Mouse (Mus musculus) cortical plate, adult 2 months (tissue): Measurements from ENCODE around the gene Gucy2e. TPM values are rescaled to one million over a fixed set of nuclear protein-coding genes. Genes with fewer than 3 reads are reported as not detected.

ENCODE experiments used
- H3K27ac ChIP-seq: fragments of 200-500 bp; 2 replicates; pipeline ENCODE4 v1.5.1; 2012; ENCODE audit warnings: low read length, control low read depth, inconsistent platforms; ENCODE audit not compliant: insufficient read depth
- H3K4me1 ChIP-seq: fragments of 200-500 bp; 2 replicates; pipeline ENCODE4 v1.6.1; 2011; ENCODE audit warnings: low read length; ENCODE audit not compliant: control insufficient read depth, insufficient read depth
- H3K4me3 ChIP-seq: fragments of 200-500 bp; 2 replicates; pipeline ENCODE4 v1.5.1; 2011; ENCODE audit warnings: mild to moderate bottlenecking, low read length, control low read depth; ENCODE audit not compliant: insufficient read depth
- CTCF ChIP-seq: fragments of 200-500 bp; IDR thresholded peaks from 2 replicates; pipeline ENCODE4 v1.5.1; 2011; ENCODE audit warnings: mild to moderate bottlenecking, control low read depth, low read length; ENCODE audit not compliant: insufficient read depth; ENCODE audit errors: extremely low read depth
- POLR2A ChIP-seq: fragments of 200-500 bp; IDR thresholded peaks from 2 replicates; pipeline ENCODE4 v1.6.1; 2011; ENCODE audit warnings: mild to moderate bottlenecking, low read length, control low read depth; ENCODE audit not compliant: insufficient read depth; ENCODE audit errors: extremely low read depth
- polyA plus RNA-seq: library from polyadenylated mRNA; depleted of rRNA; stranded (reverse); fragments of >200 nt; gene quantifications from 2 replicates; pipeline ENCODE4 v1.2.3, GENCODE M21; 2012; rRNA removed

Gucy2e gene
- polyA plus RNA-seq, 1 experiment, result 1.6 TPM

DNA sequence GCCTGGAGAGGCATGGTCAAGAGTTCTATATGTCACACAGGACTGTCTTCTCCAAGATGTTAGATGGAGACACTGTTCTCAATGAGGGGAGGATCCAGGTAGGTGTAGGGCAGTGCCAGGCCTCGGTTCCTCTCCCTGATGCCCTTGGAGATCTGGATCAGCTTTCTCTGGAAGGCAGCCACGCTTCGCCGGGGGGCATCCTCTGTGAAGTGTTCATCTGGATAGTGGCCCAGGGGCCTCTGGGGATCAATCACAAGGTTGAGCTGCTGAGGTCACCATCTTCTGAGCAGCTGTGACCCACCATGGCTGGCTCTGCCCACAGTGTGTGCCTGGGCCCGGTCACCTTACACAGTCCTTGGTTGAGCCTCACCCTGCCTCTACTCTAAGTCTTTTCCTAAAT, 51.8 kb downstream of the Gucy2e start:
- TF ChIP-seq CTCF (no peak), POLR2A (no peak)
- H3K4me3 ChIP-seq, result no peak overlapping the region
- no peak overlapping the region for H3K27ac ChIP-seq
- no peaks in the 10 kb centered on the region for H3K4me1 ChIP-seq

- TF ChIP-seq CTCF (0 out of 2 replicates have a peak, but pooled peaks have one; percentile 2), POLR2A (no peak)
- no peak overlapping the region for H3K27ac ChIP-seq
- no peaks in the 10 kb centered on the region for H3K4me1 ChIP-seq
- H3K4me3 ChIP-seq, result no peak overlapping the region
These were observed 56.7 kb downstream of the Gucy2e start for GRCm38 (mm10) chr11:69180120-69180519.

DNA sequence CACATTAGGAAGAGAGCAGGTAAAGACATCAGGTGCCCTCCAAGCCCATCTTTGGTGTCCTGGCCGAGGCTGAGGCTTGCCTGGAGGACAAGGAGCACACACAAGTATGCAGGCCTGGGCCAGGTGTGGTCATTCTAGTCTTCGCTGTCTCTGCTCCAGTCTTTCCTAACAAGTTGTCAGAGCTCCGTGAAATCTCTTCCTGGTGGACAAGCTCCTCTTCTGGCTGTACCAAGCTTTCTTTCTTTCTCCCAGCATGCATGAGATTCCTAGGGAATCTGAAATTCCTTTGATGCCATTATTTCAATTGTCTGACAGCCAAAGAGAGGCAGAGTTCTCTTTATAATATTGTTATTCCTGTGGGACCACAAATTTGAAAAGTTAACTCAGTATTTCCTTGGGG, 57.3 kb downstream of the Gucy2e start:
- TF ChIP-seq POLR2A (no peak), CTCF (no peak)
- H3K27ac ChIP-seq, result no peak overlapping the region
- H3K4me1 ChIP-seq, result no peaks in the 10 kb centered on the region
- no peak overlapping the region for H3K4me3 ChIP-seq

DNA sequence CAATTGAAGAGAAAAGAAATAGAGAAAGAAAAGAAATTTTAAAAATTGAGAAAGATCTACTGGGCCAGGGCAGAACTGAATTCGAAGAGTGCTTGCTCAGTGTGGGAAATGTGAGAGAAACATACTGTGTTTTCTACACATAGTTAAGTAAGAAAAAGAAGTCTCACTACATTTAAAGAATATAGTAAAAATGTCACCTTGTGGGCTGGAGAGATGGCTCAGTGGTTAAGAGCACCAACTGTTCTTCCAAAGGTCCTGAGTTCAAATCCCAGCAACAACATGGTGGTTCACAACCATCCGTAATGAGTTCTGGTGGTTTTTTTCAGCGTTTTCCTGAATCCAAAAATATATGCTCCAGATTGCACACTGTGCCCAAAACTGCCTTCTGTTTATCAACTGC, 58.3 kb downstream of the Gucy2e start:
- Histone ChIP-seq H3K27ac (no peak overlapping the region), H3K4me1 (no peaks in the 10 kb centered on the region), H3K4me3 (no peak overlapping the region)
- TF ChIP-seq POLR2A (no peak), CTCF (no peak)

GRCm38 (mm10) chr11:69174722-69175121, 62.1 kb downstream of the Gucy2e start:
- H3K27ac ChIP-seq, result no peak overlapping the region
- TF ChIP-seq POLR2A (no peak), CTCF (no peak)
- no peaks in the 10 kb centered on the region for H3K4me1 ChIP-seq
- H3K4me3 ChIP-seq, result no peak overlapping the region

DNA sequence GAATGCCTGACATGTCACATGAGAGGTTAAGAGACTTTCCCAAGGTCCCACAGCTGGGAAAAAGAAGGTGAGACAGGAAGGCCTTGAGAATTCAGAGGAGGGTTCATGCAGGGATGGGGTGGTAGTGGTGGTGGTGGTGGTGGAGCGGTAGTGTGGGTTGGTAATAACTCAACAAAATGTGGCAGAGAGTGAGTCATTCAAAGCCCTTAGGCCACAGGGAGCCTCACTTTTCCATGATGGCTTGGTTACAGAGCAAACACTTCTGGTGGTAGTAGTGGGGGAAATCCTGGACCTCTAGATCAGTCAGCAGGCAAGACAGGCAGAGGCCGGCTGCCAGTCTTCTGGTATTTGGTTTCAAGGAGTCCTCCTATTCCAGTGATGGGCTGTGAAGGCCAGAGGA, 64.2 kb downstream of the Gucy2e start:
- no peak overlapping the region for H3K27ac ChIP-seq
- peaks cover 2% of the 10 kb centered on the region for H3K4me1 ChIP-seq
- no peak overlapping the region for H3K4me3 ChIP-seq
- TF ChIP-seq CTCF (no peak), POLR2A (no peak)

GRCm38 (mm10) chr11:69171626-69172025, 65.2 kb downstream of the Gucy2e start:
- TF ChIP-seq CTCF (peak; percentile 67), POLR2A (no peak)
- no peak overlapping the region for H3K4me3 ChIP-seq
- no peak overlapping the region for H3K27ac ChIP-seq
- peaks cover 2% of the 10 kb centered on the region for H3K4me1 ChIP-seq

GRCm38 (mm10) chr11:69169313-69169712, 67.5 kb downstream of the Gucy2e start:
- TF ChIP-seq POLR2A, result no peak
- no peak for TF ChIP-seq CTCF
- Histone ChIP-seq H3K4me3 (no peak overlapping the region), H3K27ac (no peak overlapping the region), H3K4me1 (peaks cover 2% of the 10 kb centered on the region)

Other genes with a start within 250 kb of the Gucy2e start
- gene Pfas, start 228.6 kb downstream of the Gucy2e start, polyA plus RNA-seq, result 17.6 and 20.9 TPM in 2 replicates
- 47.0 and 50.0 TPM in 2 replicates for gene Ctc1, start 221.1 kb downstream of the Gucy2e start, polyA plus RNA-seq
- gene Aurkb, start 191.4 kb downstream of the Gucy2e start, polyA plus RNA-seq, result 0.57 and 1.2 TPM in 2 replicates
- 32.5 and 34.1 TPM in 2 replicates for gene Borcs6, start 177.3 kb downstream of the Gucy2e start, polyA plus RNA-seq
- 20.6 and 21.4 TPM in 2 replicates for gene Tmem107, start 166.2 kb downstream of the Gucy2e start, polyA plus RNA-seq
- 1,153 and 1,156 TPM in 2 replicates for gene Vamp2, start 148.5 kb downstream of the Gucy2e start, polyA plus RNA-seq
- gene Per1, start 141.8 kb downstream of the Gucy2e start, polyA plus RNA-seq, result 48.3 and 57.6 TPM in 2 replicates
- 0.50 and 0.83 TPM in 2 replicates for gene Hes7, start 116.6 kb downstream of the Gucy2e start, polyA plus RNA-seq
- gene 9130213A22Rik, start 114.4 kb downstream of the Gucy2e start, polyA plus RNA-seq, result 2.1 and 2.3 TPM in 2 replicates
- gene Aloxe3, start 111.1 kb downstream of the Gucy2e start, polyA plus RNA-seq, result 8.7 and 11.6 TPM in 2 replicates
- 4.4 and 5.4 TPM in 2 replicates for gene Alox12b, start 80.0 kb downstream of the Gucy2e start, polyA plus RNA-seq
- gene Alox8, start 39.2 kb downstream of the Gucy2e start, polyA plus RNA-seq, result 2.2 and 2.7 TPM in 2 replicates
- 25.4 and 32.3 TPM in 2 replicates for gene Cntrob, start 86.7 kb upstream of the Gucy2e start, polyA plus RNA-seq
- 73.9 and 77.0 TPM in 2 replicates for gene Trappc1, start 86.9 kb upstream of the Gucy2e start, polyA plus RNA-seq
- gene Kcnab3, start 89.2 kb upstream of the Gucy2e start, polyA plus RNA-seq, result 96.5 and 106 TPM in 2 replicates
- 142 and 144 TPM in 2 replicates for gene Rnf227, start 103.4 kb upstream of the Gucy2e start, polyA plus RNA-seq
- 242 and 274 TPM in 2 replicates for gene Chd3, start 132.4 kb upstream of the Gucy2e start, polyA plus RNA-seq
- gene Naa38, start 158.5 kb upstream of the Gucy2e start, polyA plus RNA-seq, result 215 and 222 TPM in 2 replicates
- gene Cyb5d1, start 158.6 kb upstream of the Gucy2e start, polyA plus RNA-seq, result 34.3 and 35.6 TPM in 2 replicates
- gene Tmem88, start 161.2 kb upstream of the Gucy2e start, polyA plus RNA-seq, result 6.5 and 6.8 TPM in 2 replicates
- 5.0 and 5.3 TPM in 2 replicates for gene Kdm6b, start 176.6 kb upstream of the Gucy2e start, polyA plus RNA-seq